Mouse (Mus musculus) midbrain, embryonic 14.5 days (tissue): ENCODE data around the gene Oip5. TPM values are rescaled to one million over a fixed set of nuclear protein-coding genes. Genes with fewer than 3 reads are reported as not detected.

Experiments used
- ATAC-seq: fragments of 200-750 bp; cut with Nextera tagmentation; 2 replicates; pipeline ENCODE4 v1.8.0; 2017; ENCODE audit warnings: moderate number of reproducible peaks, moderate library complexity; ENCODE audit not compliant: low FRiP score, low TSS enrichment
- DNase-seq: peaks from one replicate; pipeline ENCODE4 v3.0.0-alpha.2; 2015
- H3K27ac ChIP-seq: fragments of 300-500 bp; sonication (generic); replicated peaks from 2 replicates; pipeline ENCODE4 v1.5.1; 2014; ENCODE audit warnings: mild to moderate bottlenecking, low read depth, low read length, moderate library complexity
- H3K27me3 ChIP-seq: fragments of 300-500 bp; sonication (generic); 2 replicates; pipeline ENCODE4 v1.6.1; 2014; ENCODE audit warnings: low read length, control low read depth, mixed read lengths; ENCODE audit not compliant: control insufficient read depth, insufficient read depth
- H3K36me3 ChIP-seq: fragments of 300-500 bp; sonication (generic); 2 replicates; pipeline ENCODE4 v1.6.1; 2014; ENCODE audit warnings: low read length, control low read depth; ENCODE audit not compliant: control insufficient read depth, insufficient read depth
- H3K4me1 ChIP-seq: fragments of 300-500 bp; sonication (generic); 2 replicates; pipeline ENCODE4 v1.6.1; 2014; ENCODE audit warnings: mild to moderate bottlenecking, antibody characterized with exemption, low read length, control low read depth; ENCODE audit not compliant: control insufficient read depth, insufficient read depth
- H3K4me2 ChIP-seq: fragments of 300-500 bp; sonication (generic); 2 replicates; pipeline ENCODE4 v1.6.1; 2014; ENCODE audit warnings: mild to moderate bottlenecking, low read length, moderate library complexity
- H3K4me3 ChIP-seq: fragments of 300-500 bp; sonication (generic); replicated peaks from 2 replicates; pipeline ENCODE4 v1.5.1; 2014; ENCODE audit warnings: low read depth, low read length
- H3K9ac ChIP-seq: fragments of 300-500 bp; sonication (generic); replicated peaks from 2 replicates; pipeline ENCODE4 v1.6.1; 2014; ENCODE audit warnings: mild to moderate bottlenecking, low read length, moderate library complexity
- H3K9me3 ChIP-seq: fragments of 300-500 bp; sonication (generic); 2 replicates; pipeline ENCODE4 v1.6.1; 2016; ENCODE audit warnings: low read length, control low read depth, mixed read lengths; ENCODE audit not compliant: control insufficient read depth
- WGBS: fragments of 180-500 bp; shearing (Covaris S2); extraction: QIAGEN DNeasy Blood & Tissue Kit; methylation state at CpG from one replicate; pipeline ENCODE4 v1.1.7; 2014; 5-methylcytosine and 5-hydroxymethylcytosine counted together
- polyA plus RNA-seq: library from polyadenylated mRNA; unstranded; fragments of >200 nt; fragmentation: Nextera tagmentation; extraction: Ambion mirVana; gene quantifications from 2 replicates; pipeline ENCODE4 v1.2.1, GENCODE M21; 2014

Oip5 gene
- polyA plus RNA-seq, 1 experiment from 2014 or later = 6.2 TPM

DNA sequence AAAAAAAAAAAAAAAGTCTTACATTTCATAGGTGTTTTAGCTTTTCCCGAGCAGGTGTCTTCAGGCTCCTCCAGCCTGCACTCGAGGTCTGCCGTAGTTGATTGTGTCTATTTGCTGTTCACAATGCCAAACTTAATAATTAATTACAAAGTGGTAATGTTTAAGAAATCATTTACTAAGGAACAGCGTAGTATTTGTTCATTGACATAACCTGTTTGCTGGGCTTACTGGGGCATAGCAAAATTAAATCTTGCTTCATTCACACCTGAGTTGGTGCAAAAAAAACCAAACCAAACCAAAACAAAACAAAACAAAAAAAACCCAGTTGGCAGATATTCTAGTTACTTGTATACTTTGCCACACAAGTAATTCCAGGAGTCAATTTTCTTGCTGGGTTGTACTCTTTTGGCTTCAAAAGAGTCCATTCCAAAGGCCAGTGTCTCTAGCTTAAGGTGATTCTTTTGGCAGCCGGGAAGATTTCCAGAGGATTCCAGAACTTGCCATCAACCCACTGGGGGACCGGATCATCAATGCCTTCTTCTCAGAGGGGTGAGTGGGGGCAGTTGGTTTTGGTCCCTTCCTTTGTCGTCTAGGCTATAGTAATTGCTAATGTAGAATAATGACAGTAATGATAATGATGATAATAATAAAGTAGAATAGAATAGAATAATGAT lies 52.0 kb downstream of the Oip5 start:
- DNase-seq = no peak
- WGBS = 92% methylated on average over 7 of the region's 7 CpGs
- Histone ChIP-seq H3K9ac (no peak overlapping the region), H3K4me3 (no peak overlapping the region), H3K4me1 (no peaks in the 10 kb centered on the region), H3K9me3 (no peaks in the 10 kb centered on the region), H3K4me2 (no peak overlapping the region), H3K36me3 (peaks cover 35% of the 10 kb centered on the region), H3K27ac (no peak overlapping the region), H3K27me3 (no peaks in the 10 kb centered on the region)
- ATAC-seq = no peak

DNA sequence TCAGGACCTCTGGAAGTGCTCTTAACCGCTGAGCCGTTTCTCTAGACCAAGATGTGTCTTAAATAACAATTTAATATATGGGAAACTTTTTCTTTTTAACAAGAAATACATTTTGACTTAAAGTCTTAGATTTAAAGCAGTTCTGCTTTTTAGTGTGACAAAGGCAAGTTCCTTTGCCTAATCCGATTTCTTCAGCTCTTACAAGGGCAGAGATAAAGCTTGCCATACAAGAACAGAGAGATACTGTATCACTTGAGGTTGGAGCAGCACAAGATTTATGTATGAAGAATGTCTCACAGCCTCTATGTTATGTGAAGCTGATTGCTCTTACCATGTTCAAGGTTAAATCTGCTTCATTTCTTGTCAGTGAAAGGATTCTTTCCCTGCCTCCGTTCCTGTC lies 53.0 kb downstream of the Oip5 start:
- peaks cover 38% of the 10 kb centered on the region for H3K36me3 ChIP-seq
- DNase-seq (no peak), ATAC-seq (no peak)
- no peak overlapping the region for H3K9ac ChIP-seq
- WGBS = 94% methylated on average over 4 of the region's 4 CpGs
- no peaks in the 10 kb centered on the region for H3K9me3 ChIP-seq
- no peaks in the 10 kb centered on the region for H3K27me3 ChIP-seq
- no peak overlapping the region for H3K27ac ChIP-seq
- H3K4me2 ChIP-seq = no peak overlapping the region
- no peaks in the 10 kb centered on the region for H3K4me1 ChIP-seq
- H3K4me3 ChIP-seq = no peak overlapping the region

DNA sequence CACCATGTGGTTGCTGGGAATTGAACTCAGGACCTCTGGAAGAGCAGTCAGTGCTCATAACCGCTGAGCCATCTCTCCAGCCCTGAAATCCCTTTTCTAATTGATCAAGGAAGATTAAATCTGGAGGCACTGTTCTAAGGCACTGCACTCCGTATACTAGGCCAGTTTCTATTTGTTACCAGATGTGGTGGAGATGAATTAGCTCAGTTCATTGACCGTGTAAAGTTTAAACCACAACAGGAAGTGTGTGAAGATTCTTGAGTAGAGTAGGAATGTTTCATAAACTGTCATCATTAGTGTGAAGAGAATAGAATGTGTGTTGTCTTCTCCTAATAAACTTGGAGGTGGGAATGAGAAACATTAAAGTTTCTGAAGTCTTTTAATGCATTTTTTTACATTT lies 56.5 kb downstream of the Oip5 start:
- WGBS = 90% methylated on average over 3 of the region's 3 CpGs
- H3K27me3 ChIP-seq = no peaks in the 10 kb centered on the region
- no peak overlapping the region for H3K27ac ChIP-seq
- no peak overlapping the region for H3K4me2 ChIP-seq
- peaks cover 22% of the 10 kb centered on the region for H3K36me3 ChIP-seq
- H3K9me3 ChIP-seq = no peaks in the 10 kb centered on the region
- DNase-seq (no peak), ATAC-seq (no peak)
- H3K4me1 ChIP-seq = no peaks in the 10 kb centered on the region
- no peak overlapping the region for H3K9ac ChIP-seq
- H3K4me3 ChIP-seq = no peak overlapping the region

Other genes starting within 250 kb of the Oip5 start
- 6.1 and 6.5 TPM in 2 replicates for gene Ino80, start 140.8 kb downstream of the Oip5 start, polyA plus RNA-seq
- gene Exd1, start 70.8 kb downstream of the Oip5 start, polyA plus RNA-seq = 0.24 and 0.50 TPM in 2 replicates
- 42.8 and 57.4 TPM in 2 replicates for gene Chp1, start 70.8 kb downstream of the Oip5 start, polyA plus RNA-seq
- gene Nusap1, start 171 bp downstream of the Oip5 start, polyA plus RNA-seq = 11.0 and 19.4 TPM in 2 replicates
- gene Ndufaf1, start 44.4 kb upstream of the Oip5 start, polyA plus RNA-seq = 34.4 and 35.0 TPM in 2 replicates
- gene Rtf1, start 56.6 kb upstream of the Oip5 start, polyA plus RNA-seq = 46.2 and 59.4 TPM in 2 replicates
- gene Itpka, start 123.9 kb upstream of the Oip5 start, polyA plus RNA-seq = 0.12 and 0.18 TPM in 2 replicates
- gene Ltk, start 142.0 kb upstream of the Oip5 start, polyA plus RNA-seq = 1.5 and 3.0 TPM in 2 replicates
- 12.5 and 21.3 TPM in 2 replicates for gene Rpap1, start 169.1 kb upstream of the Oip5 start, polyA plus RNA-seq
- 20.0 and 20.2 TPM in 2 replicates for gene Tyro3, start 179.3 kb upstream of the Oip5 start, polyA plus RNA-seq